Comparison of ENCODE assay signal across 29 mouse cellular contexts in genomic region chr2:45081559-45081958, GRCm38 (mm10). TPM values are rescaled to one million over a fixed set of nuclear protein-coding genes. Genes with fewer than 3 reads are reported as not detected.
DNase-seq lines count a peak whose midpoint lies in the region; ATAC-seq and TF ChIP-seq lines count a peak whose summit lies in the region.
"Had no signal": no experiment of that assay in that cellular context is flagged by ENCODE, and none has a peak within 500 bp of the region (broad histone marks: within the 10 kb centered on the region; RNA-seq: fewer than 3 reads in every experiment).

No protein-coding gene starts in this region.

- H3K36me3 ChIP-seq in forebrain, embryonic 14.5 days (ENCODE audit: control insufficient read depth, insufficient read depth, low read length): peaks cover 8% of the 10 kb centered on the region; the same call in 1 of the 2 replicates
- peaks cover 5% of the 10 kb centered on the region; the same call in 1 of the 2 replicates for H3K36me3 ChIP-seq in forebrain, embryonic 12.5 days (replicated peaks)
- H3K36me3 ChIP-seq in kidney, embryonic 16.5 days (ENCODE audit: insufficient read depth, low read length): no peaks in the 10 kb centered on the region
- H3K36me3 ChIP-seq in intestine, postnatal 0 days (ENCODE audit: control insufficient read depth, insufficient read depth): no peaks in the 10 kb centered on the region; the same call in 1 of the 2 replicates
- H3K36me3 ChIP-seq: intestine, embryonic 15.5 days; limb, embryonic 10.5 days; limb, embryonic 15.5 days; midbrain, embryonic 15.5 days had no signal

- WGBS in forebrain, embryonic 14.5 days: 72% methylated on average over 4 of the region's 4 CpGs
- WGBS in forebrain, embryonic 12.5 days: 68% methylated on average over 4 of the region's 4 CpGs
- 80% methylated on average over 4 of the region's 4 CpGs for WGBS in kidney, embryonic 16.5 days
- 87% methylated on average over 4 of the region's 4 CpGs for WGBS in intestine, postnatal 0 days

- peaks cover 25% of the 10 kb centered on the region; the same call in 1 of the 2 replicates for H3K4me1 ChIP-seq in forebrain, embryonic 14.5 days (ENCODE audit: control insufficient read depth, insufficient read depth, low read length)
- peaks cover 39% of the 10 kb centered on the region for H3K4me1 ChIP-seq in forebrain, embryonic 12.5 days
- H3K4me1 ChIP-seq in kidney, embryonic 16.5 days (ENCODE audit: insufficient read depth, low read length): peaks cover 12% of the 10 kb centered on the region
- H3K4me1 ChIP-seq in cortical plate, adult 2 months (ENCODE audit: control insufficient read depth, insufficient read depth, low read length): peaks cover 12% of the 10 kb centered on the region
- no peaks in the 10 kb centered on the region for H3K4me1 ChIP-seq in intestine, postnatal 0 days (replicated peaks; ENCODE audit: control insufficient read depth, insufficient read depth, low read length)
- H3K4me1 ChIP-seq: intestine, embryonic 15.5 days; limb, embryonic 15.5 days had no signal

- TF ChIP-seq POLR2A in cortical plate, adult 2 months (IDR thresholded peaks at IDR 0.05; ENCODE audit: extremely low read depth, insufficient read depth, low read length): no peak

- H3K4me2 ChIP-seq in forebrain, embryonic 14.5 days (ENCODE audit: low read length): no peak overlapping the region
- H3K4me2 ChIP-seq in forebrain, embryonic 12.5 days: no peak overlapping the region
- H3K4me2 ChIP-seq in kidney, embryonic 16.5 days (replicated peaks; ENCODE audit: low read depth, low read length): no peak overlapping the region
- H3K4me2 ChIP-seq in intestine, postnatal 0 days (replicated peaks; ENCODE audit: low read depth): no peak overlapping the region
- H3K4me2 ChIP-seq: embryonic facial prominence, embryonic 13.5 days; heart, embryonic 12.5 days; intestine, embryonic 15.5 days; limb, embryonic 15.5 days; lung, embryonic 14.5 days; midbrain, embryonic 15.5 days had no signal

- no peaks in the 10 kb centered on the region for H3K9me3 ChIP-seq in forebrain, embryonic 14.5 days (replicated peaks; ENCODE audit: control insufficient read depth, low read length)
- H3K9me3 ChIP-seq in forebrain, embryonic 12.5 days: no peaks in the 10 kb centered on the region
- no peaks in the 10 kb centered on the region for H3K9me3 ChIP-seq in kidney, embryonic 16.5 days (ENCODE audit: low read length)
- H3K9me3 ChIP-seq in intestine, postnatal 0 days (ENCODE audit: control insufficient read depth): no peaks in the 10 kb centered on the region
- H3K9me3 ChIP-seq: embryonic facial prominence, embryonic 13.5 days; G1E; heart, embryonic 12.5 days; intestine, embryonic 15.5 days; limb, embryonic 10.5 days; limb, embryonic 15.5 days; midbrain, embryonic 15.5 days had no signal

- no peak for TF ChIP-seq CTCF in cortical plate, adult 2 months (IDR thresholded peaks at IDR 0.05; ENCODE audit: extremely low read depth, insufficient read depth, low read length)
- TF ChIP-seq CTCF in intestine, postnatal 0 days (IDR thresholded peaks at IDR 0.05; ENCODE audit: low read depth): no peak

- no peaks in the 10 kb centered on the region for H3K27me3 ChIP-seq in forebrain, embryonic 14.5 days (replicated peaks; ENCODE audit: control insufficient read depth, insufficient read depth, low read length)
- H3K27me3 ChIP-seq in forebrain, embryonic 12.5 days: no peaks in the 10 kb centered on the region
- no peaks in the 10 kb centered on the region for H3K27me3 ChIP-seq in kidney, embryonic 16.5 days (ENCODE audit: insufficient read depth, low read length)
- H3K27me3 ChIP-seq in intestine, postnatal 0 days (replicated peaks; ENCODE audit: control insufficient read depth, insufficient read depth, low read length): no peaks in the 10 kb centered on the region
- H3K27me3 ChIP-seq: embryonic facial prominence, embryonic 13.5 days; heart, embryonic 12.5 days; intestine, embryonic 15.5 days; limb, embryonic 15.5 days; midbrain, embryonic 15.5 days had no signal

- no peak overlapping the region for H3K9ac ChIP-seq in forebrain, embryonic 14.5 days (ENCODE audit: low read length)
- no peak overlapping the region for H3K9ac ChIP-seq in forebrain, embryonic 12.5 days
- H3K9ac ChIP-seq in kidney, embryonic 16.5 days (replicated peaks; ENCODE audit: low read length): no peak overlapping the region
- H3K9ac ChIP-seq in intestine, postnatal 0 days (ENCODE audit: low read depth, low read length): no peak overlapping the region
- H3K9ac ChIP-seq: embryonic facial prominence, embryonic 13.5 days; heart, embryonic 12.5 days; intestine, embryonic 15.5 days; limb, embryonic 15.5 days; liver, embryonic 14.5 days; lung, embryonic 14.5 days; midbrain, embryonic 15.5 days had no signal

- DNase-seq in forebrain, embryonic 14.5 days (ENCODE audit: low spot score): no peak
- no peak for DNase-seq in kidney, postnatal 4 days
- DNase-seq: adrenal gland, postnatal 10 days; cerebellum, adult 11 months; cerebellum, adult 9-10 months; cerebellum, postnatal 36 days; gastrocnemius, postnatal 25 days; heart, adult 2 months; kidney, adult 9 months; kidney, postnatal 14 days; lung, embryonic 14.5 days; lung, postnatal 14 days; right cerebral cortex, adult 18-20 months; spleen, adult 18-20 months; thymus, postnatal 14 days had no signal

- H3K27ac ChIP-seq in forebrain, embryonic 14.5 days (ENCODE audit: low read depth, low read length): 0 out of 2 replicates have a peak overlapping the region, but pooled peaks have one; percentile 11
- no peak overlapping the region for H3K27ac ChIP-seq in forebrain, embryonic 12.5 days
- H3K27ac ChIP-seq in kidney, embryonic 16.5 days (ENCODE audit: low read length): no peak overlapping the region
- H3K27ac ChIP-seq in cortical plate, adult 2 months (ENCODE audit: insufficient read depth, low read length): peak overlapping the region; percentile 28; the same call in 1 of the 2 replicates
- no peak overlapping the region for H3K27ac ChIP-seq in intestine, postnatal 0 days (ENCODE audit: low read depth, low read length)
- H3K27ac ChIP-seq: embryonic facial prominence, embryonic 13.5 days; heart, adult 2 months; intestine, embryonic 15.5 days; limb, embryonic 10.5 days; limb, embryonic 15.5 days; liver, embryonic 14.5 days; midbrain, embryonic 15.5 days had no signal

- ATAC-seq in forebrain, embryonic 14.5 days: no peak
- ATAC-seq in forebrain, embryonic 12.5 days (ENCODE audit: low FRiP score): no peak
- ATAC-seq in kidney, embryonic 16.5 days (ENCODE audit: low FRiP score, low TSS enrichment): peak; percentile 59; the same call in 1 of the 2 replicates
- ATAC-seq in hematopoietic stem cell, adult 5-6 weeks (replicated peaks in 1 of 2; ENCODE audit: insufficient read depth in 1 of 2, low FRiP score in 2 of 2, low TSS enrichment in 1 of 2, low read depth in 1 of 2, poor library complexity in 2 of 2, severe bottlenecking in 2 of 2): peak; percentile 34 to 80; a peak in 3 of 4 replicates
- ATAC-seq in intestine, postnatal 0 days: no peak
- ATAC-seq: hindbrain, embryonic 16.5 days; intestine, embryonic 15.5 days; midbrain, embryonic 15.5 days had no signal

- H3K4me3 ChIP-seq in forebrain, embryonic 14.5 days (ENCODE audit: low read depth, low read length): no peak overlapping the region
- H3K4me3 ChIP-seq in forebrain, embryonic 12.5 days (replicated peaks): no peak overlapping the region
- H3K4me3 ChIP-seq in kidney, embryonic 16.5 days (ENCODE audit: low read length): no peak overlapping the region
- no peak overlapping the region for H3K4me3 ChIP-seq in cortical plate, adult 2 months (ENCODE audit: insufficient read depth, low read length)
- H3K4me3 ChIP-seq in intestine, postnatal 0 days (ENCODE audit: low read depth, low read length): no peak overlapping the region
- H3K4me3 ChIP-seq: embryonic facial prominence, embryonic 13.5 days; heart, adult 2 months; heart, embryonic 12.5 days; intestine, embryonic 15.5 days; limb, embryonic 10.5 days; limb, embryonic 15.5 days; midbrain, embryonic 15.5 days had no signal

RNA-seq across cellular contexts. Expression of gene Zeb2, which starts 35.6 kb away (rescaled TPM):
- 70.6 and 87.0 TPM in 2 replicates for polyA plus RNA-seq in forebrain, embryonic 14.5 days (2014; fragmentation: Nextera tagmentation; extraction: Ambion mirVana)
- 63.3 and 74.3 TPM in 2 replicates for polyA plus RNA-seq in forebrain, embryonic 12.5 days (2016; fragmentation: Nextera tagmentation; extraction: Ambion mirVana)
- polyA plus RNA-seq in kidney, embryonic 16.5 days (2015; fragmentation: Nextera tagmentation; extraction: Ambion mirVana): 49.3 and 57.6 TPM in 2 replicates
- 63.2 and 65.4 TPM in 2 replicates for polyA plus RNA-seq in cortical plate, adult 2 months (2012; rRNA removed)
- total RNA-seq in hematopoietic stem cell, adult 5-6 weeks (2017): 71.9 and 80.3 TPM in 2 replicates
- 13.1 and 14.2 TPM in 2 replicates for polyA plus RNA-seq in intestine, postnatal 0 days (2015; fragmentation: Nextera tagmentation; extraction: Ambion mirVana)

Comparison
In these comparisons a context has a peak if more than half of its experiments do, and no peak if none do; other contexts are left out.
1. H3K27ac ChIP-seq: peak in forebrain, embryonic 14.5 days (single experiment) and cortical plate, adult 2 months (single experiment); none in forebrain, embryonic 12.5 days (single experiment), kidney, embryonic 16.5 days (single experiment) and intestine, postnatal 0 days (single experiment).
2. ATAC-seq: peak in kidney, embryonic 16.5 days (single experiment) and hematopoietic stem cell, adult 5-6 weeks (2 of 2); none in forebrain, embryonic 14.5 days (single experiment), forebrain, embryonic 12.5 days (single experiment) and intestine, postnatal 0 days (single experiment).